Mouse (Mus musculus): ENCODE measurements around the gene Enpp5. TPM values are rescaled to one million over a fixed set of nuclear protein-coding genes. Genes with fewer than 3 reads are reported as not detected.

Enpp5 gene
- polyA plus RNA-seq, 1 experiment, result not detected

DNA sequence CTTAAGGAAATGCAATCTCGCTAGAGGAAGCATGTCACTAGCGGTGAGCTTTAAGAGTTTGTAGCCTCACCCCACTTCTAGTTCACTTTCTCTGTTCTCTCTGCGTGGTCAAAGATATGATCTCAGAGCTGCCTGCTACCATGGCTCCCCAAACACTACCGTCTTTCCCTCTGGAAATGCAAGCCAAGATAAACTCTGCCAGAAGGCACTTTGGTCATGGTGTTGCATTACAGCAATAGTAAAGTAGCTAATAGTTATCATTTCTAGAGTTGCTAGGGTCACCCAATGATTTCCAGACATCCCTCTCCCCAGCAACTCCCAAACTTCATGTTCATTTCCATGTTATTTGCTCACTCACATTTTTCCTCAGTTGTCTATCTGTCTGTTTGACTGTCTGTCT is 39.6 kb downstream of the Enpp5 start:
- Histone ChIP-seq H3K4me1 (ENCODE audit: control insufficient read depth, insufficient read depth, low read length) (no peaks in the 10 kb centered on the region), H3K27ac (ENCODE audit: insufficient read depth, low read depth, low read length) (no peak overlapping the region)

DNA sequence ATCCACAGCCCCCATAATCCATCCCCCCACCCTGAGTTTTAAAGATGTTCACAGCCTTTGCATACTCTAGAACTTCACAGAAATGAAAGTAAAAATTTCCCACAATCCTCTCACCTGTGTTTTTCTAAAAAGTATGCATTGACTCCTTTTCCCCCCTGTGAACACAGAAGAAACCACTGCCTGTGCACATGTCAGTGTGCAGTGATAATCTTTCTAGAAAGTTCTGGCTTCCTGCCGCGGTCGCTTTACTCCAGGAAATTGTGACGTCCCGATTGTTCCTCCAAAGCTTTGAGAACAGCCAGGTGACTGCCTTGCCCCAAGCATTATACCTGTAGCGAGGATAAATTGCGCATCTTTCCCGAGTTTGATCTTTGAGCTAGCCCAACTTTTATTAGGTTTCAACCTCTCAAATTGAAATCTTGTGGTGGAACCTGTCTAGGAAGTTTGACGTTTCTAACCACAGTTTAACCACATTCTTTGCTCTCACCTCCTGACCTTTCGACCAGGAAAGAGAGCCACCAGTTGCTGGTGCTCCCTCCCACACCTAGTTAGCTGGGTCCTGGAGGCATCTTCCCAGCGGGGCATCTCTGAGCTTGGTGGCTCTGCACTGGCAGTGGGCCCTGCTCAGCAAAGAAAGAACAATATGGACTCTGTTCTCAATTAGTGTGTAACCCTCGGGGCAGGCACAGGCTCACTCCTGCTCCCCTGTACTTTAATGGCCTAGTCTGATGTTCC is 42.9 kb downstream of the Enpp5 start:
- Histone ChIP-seq H3K4me1 (ENCODE audit: control insufficient read depth, insufficient read depth, low read length) (no peaks in the 10 kb centered on the region), H3K4me3 (ENCODE audit: insufficient read depth, low read length) (no peak overlapping the region), H3K27ac (ENCODE audit: insufficient read depth, low read depth, low read length) (no peak overlapping the region)
- TF ChIP-seq POLR2A (IDR thresholded peaks at IDR 0.05; ENCODE audit: borderline replicate concordance, low read depth, low read length) (no peak), CTCF (IDR thresholded peaks at IDR 0.05; ENCODE audit: low read depth, low read length) (no peak)

More for the DNA sequence above, 39.6 kb downstream of the Enpp5 start:
- TF ChIP-seq POLR2A (IDR thresholded peaks at IDR 0.05; ENCODE audit: borderline replicate concordance, low read depth, low read length), result no peak
- no peak for TF ChIP-seq CTCF (IDR thresholded peaks at IDR 0.05; ENCODE audit: low read depth, low read length)
- H3K4me3 ChIP-seq (ENCODE audit: insufficient read depth, low read length), result no peak overlapping the region

DNA sequence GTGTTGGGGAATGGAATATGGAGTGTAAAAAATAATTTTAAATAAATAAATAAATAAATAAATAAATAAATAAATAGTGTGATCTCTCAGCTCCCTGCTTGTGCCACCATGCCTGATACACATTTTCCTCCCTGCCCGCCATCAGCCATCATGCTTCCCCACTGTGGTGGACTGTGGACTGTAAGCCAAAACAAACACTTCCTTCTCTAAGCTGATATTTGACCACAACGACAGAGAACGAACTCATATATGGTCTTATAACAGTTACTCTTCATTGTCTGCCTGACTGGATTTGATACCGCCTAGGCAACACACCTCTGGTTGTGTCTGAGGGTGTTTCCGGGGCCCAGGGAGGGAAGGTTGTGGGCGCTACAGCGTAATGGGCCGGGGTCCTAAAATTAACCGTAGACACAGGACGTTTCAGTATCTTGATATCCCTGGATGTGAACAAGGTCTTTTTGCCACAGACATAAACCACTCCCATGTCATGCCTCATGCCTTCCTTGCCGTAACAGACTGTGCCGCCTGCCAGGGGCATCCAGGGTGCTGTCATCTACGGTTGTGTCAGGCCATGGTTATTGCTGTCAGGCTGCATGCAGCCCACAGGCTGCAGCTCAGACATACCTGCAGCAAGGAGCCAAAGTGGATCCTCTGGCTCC is 50.6 kb downstream of the Enpp5 start:
- Histone ChIP-seq H3K4me1 (ENCODE audit: control insufficient read depth, insufficient read depth, low read length) (no peaks in the 10 kb centered on the region), H3K27ac (ENCODE audit: insufficient read depth, low read depth, low read length) (no peak overlapping the region), H3K4me3 (ENCODE audit: insufficient read depth, low read length) (no peak overlapping the region)
- no peak for TF ChIP-seq POLR2A (IDR thresholded peaks at IDR 0.05; ENCODE audit: borderline replicate concordance, low read depth, low read length)

DNA sequence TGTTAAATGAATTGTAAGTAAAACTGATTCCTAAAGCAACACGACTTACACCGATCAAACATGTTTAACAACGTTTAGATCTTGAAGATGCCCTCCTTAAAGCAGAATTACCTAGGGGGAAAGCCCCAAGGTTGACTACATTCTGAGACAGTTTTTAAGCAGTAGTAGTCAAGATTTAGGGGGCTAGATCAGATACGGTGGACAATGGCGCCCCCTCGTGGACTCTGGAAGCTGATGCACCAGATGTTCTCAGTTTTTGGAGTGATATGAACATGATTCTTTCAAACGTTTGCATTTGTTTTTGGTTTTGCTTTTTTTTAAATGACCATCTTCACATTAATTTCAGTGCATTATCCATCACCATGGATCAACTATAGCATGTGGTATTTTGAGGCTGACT is 51.8 kb downstream of the Enpp5 start:
- Histone ChIP-seq H3K27ac (ENCODE audit: insufficient read depth, low read depth, low read length) (no peak overlapping the region), H3K4me1 (ENCODE audit: control insufficient read depth, insufficient read depth, low read length) (no peaks in the 10 kb centered on the region), H3K4me3 (ENCODE audit: insufficient read depth, low read length) (no peak overlapping the region)
- TF ChIP-seq POLR2A (IDR thresholded peaks at IDR 0.05; ENCODE audit: borderline replicate concordance, low read depth, low read length) (no peak), CTCF (IDR thresholded peaks at IDR 0.05; ENCODE audit: low read depth, low read length) (peak; percentile 78)

DNA sequence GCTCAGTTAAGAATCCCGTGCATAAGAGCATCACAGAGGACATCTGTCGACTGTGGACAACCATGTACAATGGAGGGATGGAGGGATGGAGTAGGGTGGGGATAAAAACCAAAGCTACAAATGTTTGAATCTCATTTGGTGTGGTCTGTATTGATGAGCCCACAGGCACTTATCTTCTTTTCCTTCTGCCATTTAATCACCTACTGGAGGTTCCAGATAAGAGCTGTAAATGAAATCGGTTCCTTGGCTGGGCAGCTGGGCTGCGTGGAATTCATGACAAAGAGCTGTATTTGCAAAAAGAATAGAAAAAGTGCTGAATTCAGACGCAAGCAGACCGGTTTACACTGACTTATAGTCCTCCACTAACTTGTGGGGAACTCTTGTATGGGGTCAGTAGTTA is 55.5 kb downstream of the Enpp5 start:
- Histone ChIP-seq H3K4me3 (ENCODE audit: insufficient read depth, low read length) (no peak overlapping the region), H3K4me1 (ENCODE audit: control insufficient read depth, insufficient read depth, low read length) (no peaks in the 10 kb centered on the region), H3K27ac (ENCODE audit: insufficient read depth, low read depth, low read length) (no peak overlapping the region)
- no peak for TF ChIP-seq POLR2A (IDR thresholded peaks at IDR 0.05; ENCODE audit: borderline replicate concordance, low read depth, low read length)
- no peak for TF ChIP-seq CTCF (IDR thresholded peaks at IDR 0.05; ENCODE audit: low read depth, low read length)

DNA sequence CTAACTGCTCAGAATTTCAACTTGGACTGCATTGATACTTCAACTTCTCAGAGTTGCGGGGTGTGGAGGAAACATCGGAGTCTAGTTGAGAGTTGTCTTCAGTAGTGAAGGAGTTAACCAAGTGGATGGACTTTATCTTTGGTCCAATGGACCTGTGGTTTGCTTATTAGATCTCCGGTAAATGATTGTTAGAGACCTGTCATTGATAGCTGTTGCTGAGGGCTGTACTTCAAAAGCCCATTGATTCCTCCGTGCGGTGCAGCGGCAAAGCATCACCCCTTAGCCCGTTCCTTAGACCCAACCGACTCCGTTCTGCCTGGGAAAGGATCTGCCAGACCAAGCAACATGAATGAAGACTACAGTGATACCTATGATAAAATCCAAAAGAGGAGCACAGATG is 55.9 kb downstream of the Enpp5 start:
- Histone ChIP-seq H3K27ac (ENCODE audit: insufficient read depth, low read depth, low read length) (no peak overlapping the region), H3K4me3 (ENCODE audit: insufficient read depth, low read length) (no peak overlapping the region), H3K4me1 (ENCODE audit: control insufficient read depth, insufficient read depth, low read length) (no peaks in the 10 kb centered on the region)
- no peak for TF ChIP-seq CTCF (IDR thresholded peaks at IDR 0.05; ENCODE audit: low read depth, low read length)
- TF ChIP-seq POLR2A (IDR thresholded peaks at IDR 0.05; ENCODE audit: borderline replicate concordance, low read depth, low read length), result no peak

DNA sequence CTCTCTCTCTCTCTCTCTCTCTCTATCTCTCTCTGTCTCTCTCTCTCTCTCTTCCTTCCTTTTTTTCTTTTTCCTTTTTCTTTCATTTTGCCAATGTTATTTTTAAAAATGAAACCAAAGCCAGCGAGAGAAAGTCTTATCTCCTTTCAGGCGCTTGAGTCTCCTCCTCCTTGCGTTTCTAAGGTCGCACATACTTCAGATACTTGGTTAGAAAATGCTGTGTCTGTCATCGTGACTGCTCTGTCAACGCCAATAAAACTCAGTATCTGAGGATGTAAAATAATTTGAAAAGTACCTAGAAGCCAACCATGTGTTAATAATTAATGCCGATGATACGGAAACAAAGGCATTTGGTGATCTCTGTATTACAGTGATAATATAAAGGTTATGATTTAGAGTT is 57.4 kb downstream of the Enpp5 start:
- Histone ChIP-seq H3K27ac (ENCODE audit: insufficient read depth, low read depth, low read length) (no peak overlapping the region), H3K4me1 (ENCODE audit: control insufficient read depth, insufficient read depth, low read length) (no peaks in the 10 kb centered on the region), H3K4me3 (ENCODE audit: insufficient read depth, low read length) (no peak overlapping the region)
- TF ChIP-seq POLR2A (IDR thresholded peaks at IDR 0.05; ENCODE audit: borderline replicate concordance, low read depth, low read length) (no peak), CTCF (IDR thresholded peaks at IDR 0.05; ENCODE audit: low read depth, low read length) (no peak)

Other genes with a start within 250 kb of the Enpp5 start
- gene Enpp4, start 27.0 kb downstream of the Enpp5 start, polyA plus RNA-seq (2012; ENCODE audit: insufficient read depth, insufficient read length, missing spikeins), result 1.9 and 2.8 TPM in 2 replicates
- gene Clic5, start 109.8 kb downstream of the Enpp5 start, polyA plus RNA-seq (2012; ENCODE audit: insufficient read depth, insufficient read length, missing spikeins), result 0.12 and 0.13 TPM in 2 replicates

Measured in bone marrow macrophage, adult 2 months (primary cell).